Mouse (Mus musculus): Measurements from ENCODE around the gene Zbed6. TPM values are rescaled to one million over a fixed set of nuclear protein-coding genes. Genes with fewer than 3 reads are reported as not detected.

Gene Zbed6
- total RNA-seq, 2 experiments from 2014 or later, result 4.3 to 5.9 TPM

Other genes starting within 250 kb of the Zbed6 start
- 10 to 100 TPM in 1 of 2 experiments, 1 to 10 TPM in 1; 8.3 to 12.0 TPM for gene Sox13, start 236.5 kb downstream of the Zbed6 start, total RNA-seq (2021)
- 10 to 100 TPM; 57.6 to 58.2 TPM for gene Snrpe, start 50.6 kb downstream of the Zbed6 start, total RNA-seq (2021)
- gene Gm38394, start 433 bp upstream of the Zbed6 start, total RNA-seq (2021), result 10 to 100 TPM; 19.8 to 32.2 TPM
- gene Lax1, start 29.2 kb upstream of the Zbed6 start, total RNA-seq (2021), result under 1 TPM; 0.17 to 0.27 TPM
- 100 to 1,000 TPM; 224 to 248 TPM for gene Atp2b4, start 140.2 kb upstream of the Zbed6 start, total RNA-seq (2021)
- 1 to 10 TPM in 1 of 2 experiments, under 1 TPM in 1; 0.37 to 1.4 TPM for gene Optc, start 247.1 kb upstream of the Zbed6 start, total RNA-seq (2021)